In genomic region chr6:147091136-147092120, GRCm38 (mm10) we compare ENCODE assay signal across 8 mouse cellular contexts. TPM values are rescaled to one million over a fixed set of nuclear protein-coding genes. Genes with fewer than 3 reads are reported as not detected.
A peak's percentile ranks its signal among the peaks of the same experiment; 100 is the strongest.
DNase-seq lines count a peak whose midpoint lies in the region; ATAC-seq lines count a peak whose summit lies in the region.

TSS of gene Klhl42 (plus strand) at chr6:147091379.

- DNase-seq in gastrocnemius, postnatal 25 days: peak; percentile 81
- peak; percentile 87 for DNase-seq in intestine, embryonic 14.5 days (ENCODE audit: low spot score)
- peak; percentile 52 to 87 for DNase-seq in left cerebral cortex, postnatal 10 days (ENCODE audit: extremely low spot score in 1 of 2, low spot score in 2 of 2)
- DNase-seq in right cerebral cortex, postnatal 14 days: peak; percentile 68
- peak; percentile 74 to 75 for DNase-seq in urinary bladder, postnatal 4 days (ENCODE audit: low spot score in 2 of 2)

- H3K4me3 ChIP-seq in intestine, embryonic 14.5 days (ENCODE audit: low read depth, low read length): peak within 1 kb of the TSS; percentile 85

- H3K36me3 ChIP-seq in intestine, embryonic 14.5 days (ENCODE audit: control insufficient read depth, insufficient read depth, low read length): peaks cover 19% of the 10 kb centered on the region

- no peaks in the 10 kb centered on the region for H3K9me3 ChIP-seq in intestine, embryonic 14.5 days (ENCODE audit: control insufficient read depth, low read length)

- no peaks in the 10 kb centered on the region for H3K27me3 ChIP-seq in intestine, embryonic 14.5 days (replicated peaks; ENCODE audit: control insufficient read depth, insufficient read depth, low read length)

- H3K9ac ChIP-seq in intestine, embryonic 14.5 days (ENCODE audit: low read length): peak within 1 kb of the TSS; percentile 87

- H3K27ac ChIP-seq in intestine, embryonic 14.5 days (ENCODE audit: low read depth): peak within 1 kb of the TSS; percentile 78

- H3K4me1 ChIP-seq in intestine, embryonic 14.5 days (replicated peaks; ENCODE audit: control insufficient read depth, insufficient read depth, low read length): peaks cover 29% of the 10 kb centered on the region

- peak; percentile 79 for ATAC-seq in activated CD4-positive, CD25-positive, alpha-beta regulatory T cell, adult 4 months
- peak; percentile 72 for ATAC-seq in common myeloid progenitor, adult 5-6 weeks (replicated peaks; ENCODE audit: low read depth, poor library complexity, severe bottlenecking)
- peak; percentile 90 for ATAC-seq in intestine, embryonic 14.5 days (replicated peaks; ENCODE audit: low FRiP score, low TSS enrichment, low read depth)
- peak; percentile 75 for ATAC-seq in megakaryocyte progenitor cell, adult 5-6 weeks (replicated peaks; ENCODE audit: poor library complexity)

- intact Hi-C loops in left cerebral cortex, postnatal 10 days (cut with DNase I): loop anchor here (10.0 kb wide), 1 partner anchor 267 kb away; no protein-coding TSS in a partner anchor

- H3K4me2 ChIP-seq in intestine, embryonic 14.5 days (ENCODE audit: low read length): peak within 1 kb of the TSS; percentile 92

- under 1% methylated on average over 94 of the region's 99 CpGs for WGBS in intestine, embryonic 14.5 days

RNA-seq across cellular contexts. Expression of gene Klhl42, which starts in this region (rescaled TPM):
- polyA plus RNA-seq in activated CD4-positive, CD25-positive, alpha-beta regulatory T cell, adult 4 months (2017; shearing (Covaris generic)): 10 to 100 TPM; 18.0 to 21.9 TPM
- 7.8 and 9.9 TPM in 2 replicates for total RNA-seq in common myeloid progenitor, adult 5-6 weeks (2017)
- total RNA-seq in gastrocnemius, postnatal 25 days (2021): 1 to 10 TPM; 2.3 to 2.4 TPM
- polyA plus RNA-seq in intestine, embryonic 14.5 days (2014; fragmentation: Nextera tagmentation; extraction: Ambion mirVana): 11.2 and 11.3 TPM in 2 replicates
- total RNA-seq in left cerebral cortex, postnatal 10 days (2021): 10 to 100 TPM; 25.2 to 25.8 TPM
- 8.0 and 9.7 TPM in 2 replicates for total RNA-seq in megakaryocyte progenitor cell, adult 5-6 weeks (2015)
- total RNA-seq in megakaryocyte progenitor cell, adult 5-6 weeks (2017): 6.5 and 7.6 TPM in 2 replicates

Comparison
In these comparisons a context has a peak if more than half of its experiments do, and no peak if none do; other contexts are left out.
1. Peak in every context shown above with its lines: DNase-seq, ATAC-seq, H3K4me3 ChIP-seq and H3K27ac ChIP-seq.